Mouse (Mus musculus) CD4-positive, CD25-positive, alpha-beta regulatory T cell, adult 4 months (primary cell): ENCODE results near the gene Snx9. TPM values are rescaled to one million over a fixed set of nuclear protein-coding genes. Genes with fewer than 3 reads are reported as not detected.

Experiments
- ATAC-seq: one replicate; pipeline ENCODE4 v1.8.0; 2017
- polyA plus RNA-seq, 2 experiments: library from polyadenylated mRNA; unstranded; fragments of 100-300 nt; shearing (Covaris generic); gene quantifications; one replicate each; pipeline ENCODE4 v1.2.1; 2017

Snx9 gene
- polyA plus RNA-seq, 2 experiments from 2014 or later = 4.3 to 4.9 TPM

- ATAC-seq = no peak
Measured at GRCm38 (mm10) chr17:5807847-5808386, 33.2 kb upstream of the Snx9 start.

- peak; percentile 49 for ATAC-seq
Measured at GRCm38 (mm10) chr17:5813863-5814640, 27.1 kb upstream of the Snx9 start.

GRCm38 (mm10) chr17:5814641-5814920, 26.5 kb upstream of the Snx9 start:
- no peak for ATAC-seq

- no peak for ATAC-seq
Measured at GRCm38 (mm10) chr17:5817871-5818270, 23.3 kb upstream of the Snx9 start.

- ATAC-seq = no peak
Measured at GRCm38 (mm10) chr17:5819105-5819504, 22.0 kb upstream of the Snx9 start.

- ATAC-seq = no peak
Measured at GRCm38 (mm10) chr17:5819799-5820201, 21.3 kb upstream of the Snx9 start.

GRCm38 (mm10) chr17:5822541-5822940, 18.6 kb upstream of the Snx9 start:
- no peak for ATAC-seq

- no peak for ATAC-seq
Measured at GRCm38 (mm10) chr17:5823032-5823431, 18.1 kb upstream of the Snx9 start.

GRCm38 (mm10) chr17:5827836-5828582, 13.1 kb upstream of the Snx9 start:
- ATAC-seq = peak; percentile 84

GRCm38 (mm10) chr17:5828583-5828836, 12.6 kb upstream of the Snx9 start:
- ATAC-seq = peak; percentile 36

- ATAC-seq = no peak
Measured at GRCm38 (mm10) chr17:5828944-5829343, 12.2 kb upstream of the Snx9 start.

GRCm38 (mm10) chr17:5829930-5830329, 11.2 kb upstream of the Snx9 start:
- no peak for ATAC-seq

GRCm38 (mm10) chr17:5830382-5830781, 10.7 kb upstream of the Snx9 start:
- ATAC-seq = no peak

GRCm38 (mm10) chr17:5830832-5831231, 10.3 kb upstream of the Snx9 start:
- ATAC-seq = no peak

GRCm38 (mm10) chr17:5831257-5831806, 9.8 kb upstream of the Snx9 start:
- ATAC-seq = no peak

- no peak for ATAC-seq
Measured at GRCm38 (mm10) chr17:5834166-5834565, 7.0 kb upstream of the Snx9 start.

GRCm38 (mm10) chr17:5834798-5835328, 6.3 kb upstream of the Snx9 start:
- no peak for ATAC-seq

- ATAC-seq = no peak
Measured at GRCm38 (mm10) chr17:5839549-5840240, 1.4 kb upstream of the Snx9 start.

- peak; percentile 33 for ATAC-seq
Measured at GRCm38 (mm10) chr17:5840550-5841127, 490 bp upstream of the Snx9 start.

- peak; percentile 48 for ATAC-seq
Measured at GRCm38 (mm10) chr17:5841943-5842273, 779 bp downstream of the Snx9 start.

GRCm38 (mm10) chr17:5842988-5843640, 2.0 kb downstream of the Snx9 start:
- ATAC-seq = no peak

GRCm38 (mm10) chr17:5843641-5843990, 2.5 kb downstream of the Snx9 start:
- no peak for ATAC-seq
